Mouse (Mus musculus) kidney, adult 11 months (tissue): ENCODE results near the gene Prok2.

Source experiments
- DNase-seq: peaks from one replicate; pipeline ENCODE4 v3.0.0; 2022

The Prok2 gene

DNA sequence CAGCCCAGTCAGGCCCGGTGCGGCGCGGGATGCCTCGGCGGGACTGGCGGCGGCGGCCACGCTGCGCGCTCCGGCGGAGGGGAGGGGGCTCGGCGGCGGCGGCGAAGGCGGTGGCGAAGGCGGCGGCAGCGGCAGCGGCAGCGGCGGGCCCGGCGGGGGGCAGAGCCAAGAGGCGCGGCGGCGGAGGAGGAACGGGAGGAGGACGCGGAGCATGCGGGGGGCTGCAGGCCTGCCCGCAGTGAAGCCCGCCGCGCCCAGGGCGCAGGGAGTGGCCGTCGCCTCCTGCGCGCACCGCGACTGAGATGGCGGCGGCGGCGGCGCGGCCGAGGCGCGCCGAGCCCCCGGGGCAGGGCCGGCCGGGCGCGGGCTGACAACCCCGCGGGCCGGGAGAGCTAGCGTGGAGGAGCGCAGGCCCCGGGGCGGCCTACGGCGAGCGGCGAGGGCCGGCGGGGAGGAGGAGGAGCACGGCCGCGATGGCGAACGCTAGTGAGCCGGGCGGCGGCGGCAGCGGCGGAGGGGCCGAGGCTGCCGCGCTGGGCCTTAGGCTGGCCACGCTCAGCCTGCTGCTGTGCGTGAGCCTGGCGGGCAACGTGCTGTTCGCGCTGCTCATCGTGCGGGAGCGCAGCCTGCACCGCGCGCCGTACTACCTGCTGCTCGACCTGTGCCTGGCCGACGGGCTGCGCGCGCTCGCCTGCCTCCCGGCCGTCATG, 33.8 kb downstream of the Prok2 start, which contains the start of gene Gpr27:
TSS of gene Gpr27 (plus strand) at position 474 of the 710 bp plus-strand sequence.
- DNase-seq, result no peak

DNA sequence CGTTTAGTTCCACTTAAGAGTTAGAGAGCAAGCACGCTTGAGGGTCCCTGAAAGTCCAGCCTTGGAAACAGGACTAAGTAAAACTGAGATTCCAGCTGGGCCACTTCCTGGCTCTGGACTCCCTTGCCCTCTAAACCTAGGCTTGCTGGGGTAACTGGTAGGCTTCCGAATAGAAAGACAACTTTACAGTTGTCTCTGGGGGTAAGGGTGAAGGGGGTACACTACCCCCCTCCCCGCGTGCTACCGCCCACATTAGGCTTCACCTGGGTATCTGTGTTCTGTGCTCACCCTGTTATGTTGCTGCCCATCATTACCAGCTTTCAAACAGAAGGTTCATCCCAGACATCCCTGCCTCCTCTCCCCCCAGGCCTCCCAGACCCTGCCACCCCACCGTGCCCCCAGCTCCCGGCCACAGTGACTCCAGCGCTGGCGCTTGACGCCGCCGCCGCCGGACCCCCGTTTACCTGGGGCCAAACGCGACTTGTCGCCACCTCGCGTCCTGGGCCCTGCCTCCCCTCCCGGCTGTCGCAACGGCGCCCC, 34.5 kb downstream of the Prok2 start:
- DNase-seq, result no peak

DNA sequence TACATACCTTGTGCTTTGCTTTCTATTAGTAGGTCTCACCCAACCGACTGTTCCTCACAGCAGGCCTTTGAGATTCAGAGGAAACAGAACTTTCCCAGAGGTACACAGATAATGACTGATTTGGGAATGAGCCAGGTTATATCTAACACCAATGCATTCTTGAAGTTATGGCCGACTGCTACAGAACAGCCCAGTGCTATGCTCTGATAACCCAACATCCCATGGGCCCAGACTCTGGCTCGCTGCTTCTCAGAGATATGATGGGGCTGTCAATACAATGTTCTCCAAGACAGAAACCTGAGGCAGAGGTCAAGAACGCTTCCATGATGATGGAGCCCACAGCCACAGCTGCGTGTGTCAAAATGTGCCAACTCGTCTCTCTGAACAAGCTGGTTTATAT, 37.7 kb downstream of the Prok2 start:
- no peak for DNase-seq

DNA sequence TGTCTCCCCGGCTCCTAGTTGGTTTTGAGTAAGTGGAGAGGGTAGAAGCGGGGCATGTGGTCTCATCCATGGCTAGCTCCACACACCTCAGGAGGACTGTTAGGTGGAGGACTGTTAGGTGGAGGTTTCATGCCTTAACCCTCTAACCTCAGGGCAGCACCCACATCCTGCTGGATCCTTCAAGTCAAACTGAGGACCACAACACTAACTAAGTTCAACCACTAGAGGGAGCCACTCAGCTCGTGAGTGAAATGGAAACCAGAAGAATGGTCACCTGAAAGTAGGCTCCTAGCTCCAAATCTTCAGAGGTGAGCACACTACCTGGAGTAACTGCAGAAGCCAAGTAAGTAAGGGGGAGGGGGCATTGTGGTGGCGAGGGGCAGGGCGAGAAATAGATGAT, 41.3 kb downstream of the Prok2 start:
- DNase-seq, result no peak

DNA sequence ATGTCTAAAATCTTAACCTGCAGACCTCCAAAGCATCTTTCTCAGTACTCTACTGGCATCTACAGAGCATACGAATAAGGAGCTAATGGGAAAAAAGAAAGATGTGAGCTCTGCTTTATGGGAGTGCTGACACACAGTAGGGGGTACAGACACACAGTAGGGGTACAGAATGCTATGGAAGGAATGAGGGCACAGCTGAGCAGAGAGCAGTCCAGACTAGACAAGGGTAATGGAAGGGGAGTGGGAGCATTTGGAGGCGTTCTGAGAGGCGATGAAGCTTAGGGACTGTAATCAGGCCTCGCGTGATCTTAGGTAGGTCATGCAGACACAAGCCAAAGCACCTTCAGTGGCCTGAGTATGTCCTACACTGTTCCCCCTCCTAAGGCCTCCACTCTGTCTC, 42.2 kb downstream of the Prok2 start:
- DNase-seq, result no peak

DNA sequence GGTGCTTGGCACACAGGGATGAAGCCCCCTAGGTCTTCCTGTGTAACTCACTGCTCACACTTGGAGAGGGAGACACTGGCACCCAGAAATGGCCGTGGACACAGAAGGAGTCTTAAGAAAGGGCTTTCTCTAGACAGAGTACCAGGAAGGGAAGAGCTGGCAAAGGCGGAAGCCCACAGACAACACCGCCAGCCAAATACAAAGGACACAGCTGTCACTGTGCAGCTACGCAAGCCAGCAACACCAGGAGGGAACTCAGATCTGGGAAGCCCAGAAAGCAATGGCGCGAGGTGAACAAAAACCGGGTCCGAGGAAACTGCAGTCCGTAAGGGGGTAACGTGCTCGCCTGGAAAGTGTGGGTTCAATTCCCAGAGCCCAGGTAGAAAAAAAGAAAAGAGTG, 48.1 kb downstream of the Prok2 start:
- DNase-seq, result no peak

DNA sequence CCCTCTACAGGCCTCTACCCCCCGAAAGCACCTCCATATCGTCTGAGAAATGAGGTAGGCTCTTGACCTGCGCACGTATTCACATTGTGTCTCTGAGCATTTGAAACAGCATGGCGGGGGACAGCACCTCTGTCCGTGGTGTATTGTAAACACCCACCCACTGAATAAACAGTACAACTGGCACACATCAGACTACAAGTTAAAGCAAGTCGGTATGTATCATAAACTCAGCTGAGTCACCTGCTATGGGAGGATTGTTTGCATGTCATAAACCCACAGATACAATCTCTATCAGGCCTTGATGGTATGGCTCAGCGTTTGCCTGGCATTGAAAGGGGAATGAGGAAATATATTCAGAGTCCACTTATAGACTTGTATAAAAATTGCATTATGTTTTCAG, 48.9 kb downstream of the Prok2 start:
- no peak for DNase-seq

DNA sequence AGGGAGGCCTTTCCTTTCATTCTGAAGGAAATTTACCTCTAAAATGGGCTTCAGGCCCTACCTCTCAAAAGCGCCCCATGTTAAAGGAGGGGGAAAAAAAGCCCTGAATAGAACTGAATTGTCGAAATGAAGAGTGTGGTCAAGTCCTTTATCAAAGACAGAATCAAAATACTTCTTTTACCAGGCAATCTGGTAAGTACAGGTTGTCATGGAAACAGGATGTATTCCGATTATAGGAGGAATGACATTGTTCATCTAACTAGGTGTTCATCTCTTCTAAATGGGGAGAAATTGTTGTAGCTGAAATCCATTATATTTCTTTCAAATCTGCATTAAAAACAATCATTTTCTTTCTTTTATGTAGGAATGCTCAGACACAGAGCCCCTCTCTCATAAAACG, 51.7 kb downstream of the Prok2 start:
- no peak for DNase-seq

DNA sequence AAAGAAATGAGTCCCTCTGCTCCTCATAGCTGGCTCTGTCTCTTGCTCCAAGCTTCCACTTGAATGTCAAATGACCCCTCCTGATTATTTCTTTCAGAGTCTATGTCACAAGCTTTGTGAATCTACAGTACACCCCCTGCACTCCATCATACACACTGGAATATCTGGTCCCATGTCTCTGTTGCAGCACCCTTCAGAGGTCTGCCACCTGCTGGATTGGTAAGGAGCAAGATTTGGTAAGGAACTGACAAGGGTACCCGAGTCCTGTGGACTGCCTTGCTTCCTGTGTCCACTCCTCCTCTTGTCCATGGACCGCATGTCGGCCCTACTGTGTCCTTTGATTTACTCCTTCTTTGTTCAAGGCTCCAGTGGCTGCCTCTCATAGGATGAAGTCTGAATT, 54.4 kb downstream of the Prok2 start:
- DNase-seq, result no peak

DNA sequence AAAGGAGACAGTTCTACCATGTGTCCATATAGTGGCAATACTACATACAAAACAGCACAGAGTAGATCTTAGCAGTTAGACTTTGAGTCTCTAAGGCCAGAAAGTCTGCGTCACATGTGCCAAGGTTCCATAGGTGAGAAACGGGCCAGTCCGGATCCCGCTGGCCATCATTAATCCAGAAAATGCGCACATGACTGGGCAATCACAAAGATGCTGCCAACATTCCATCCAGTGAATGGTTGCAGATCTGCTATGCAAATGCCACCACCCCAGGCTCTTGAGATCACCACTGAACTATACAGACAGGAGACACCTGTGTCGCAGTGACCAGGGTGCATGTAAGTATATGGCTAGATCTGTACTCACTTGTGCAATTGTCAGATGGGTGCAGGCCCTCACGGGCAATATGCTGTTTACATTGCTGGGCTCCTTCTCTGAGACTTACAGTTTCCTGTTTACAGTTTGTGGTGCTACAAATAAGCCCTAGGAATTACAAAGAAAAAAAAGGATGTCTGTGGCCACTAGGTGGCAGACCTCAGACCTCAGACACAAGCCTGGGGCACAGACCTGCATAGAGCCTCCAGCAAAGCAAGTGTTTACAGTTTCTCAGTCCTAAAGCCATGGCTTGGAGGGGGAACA, 55.6 kb downstream of the Prok2 start:
- DNase-seq, result peak; percentile 42

DNA sequence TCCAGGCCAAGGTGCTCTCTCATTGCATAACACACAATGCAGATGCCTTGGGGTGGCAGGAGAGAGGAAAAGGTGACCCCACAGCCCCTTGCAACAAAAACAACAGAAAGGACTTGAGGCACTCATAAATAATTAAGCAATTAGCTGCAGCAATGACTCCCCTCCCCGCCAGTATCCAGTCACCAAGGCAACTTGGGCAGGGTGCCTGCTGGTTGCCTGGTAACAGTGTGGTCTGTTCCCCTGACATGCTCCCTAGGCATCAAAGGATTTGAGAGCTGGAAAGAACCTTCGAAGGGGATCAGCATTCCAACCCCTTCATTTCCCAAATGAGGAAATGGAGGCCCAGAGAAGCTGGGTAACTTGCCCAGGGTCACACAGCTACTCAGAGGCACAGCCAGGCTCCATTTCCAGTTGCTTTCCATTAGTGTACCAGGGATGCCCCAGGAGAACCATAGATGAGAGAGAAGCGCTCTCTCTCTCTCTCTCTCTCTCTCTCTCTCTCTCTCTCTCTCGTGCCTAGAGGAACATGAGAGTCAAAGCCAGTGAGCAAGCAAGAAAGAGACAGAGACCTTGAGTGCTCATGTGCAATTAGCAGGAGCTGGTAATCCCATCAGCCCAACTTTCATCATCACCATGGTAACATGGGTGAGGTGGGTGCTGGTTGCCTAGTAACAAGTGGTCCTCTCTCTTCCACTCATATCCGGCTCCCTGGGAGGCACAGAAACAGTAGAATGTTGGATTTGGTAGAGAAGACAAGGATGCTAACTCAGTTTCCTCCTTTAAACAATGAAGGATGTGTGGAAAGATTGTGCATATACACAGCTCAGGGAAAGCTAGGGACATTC, 56.5 kb downstream of the Prok2 start:
- peak; percentile 66 for DNase-seq

DNA sequence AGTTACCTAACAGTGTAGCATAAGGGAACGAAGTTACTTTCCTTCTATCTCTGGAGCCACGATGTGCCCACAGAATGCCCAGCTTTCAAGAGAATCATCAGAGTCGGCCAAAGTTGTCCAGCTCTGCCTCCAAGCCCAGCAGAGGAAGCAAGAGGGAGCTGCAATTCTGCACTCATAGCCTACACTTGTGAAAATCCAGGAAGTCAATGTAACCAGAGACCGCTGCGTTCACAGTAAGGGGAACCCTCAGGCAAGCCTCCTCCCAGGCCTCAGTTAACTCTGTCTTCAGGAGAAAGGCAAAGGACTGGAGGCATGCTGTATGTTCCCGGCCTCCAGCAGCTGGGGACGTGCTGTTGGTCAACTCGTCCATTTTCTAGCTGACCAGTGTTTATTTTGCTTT, 58.9 kb downstream of the Prok2 start:
- no peak for DNase-seq

DNA sequence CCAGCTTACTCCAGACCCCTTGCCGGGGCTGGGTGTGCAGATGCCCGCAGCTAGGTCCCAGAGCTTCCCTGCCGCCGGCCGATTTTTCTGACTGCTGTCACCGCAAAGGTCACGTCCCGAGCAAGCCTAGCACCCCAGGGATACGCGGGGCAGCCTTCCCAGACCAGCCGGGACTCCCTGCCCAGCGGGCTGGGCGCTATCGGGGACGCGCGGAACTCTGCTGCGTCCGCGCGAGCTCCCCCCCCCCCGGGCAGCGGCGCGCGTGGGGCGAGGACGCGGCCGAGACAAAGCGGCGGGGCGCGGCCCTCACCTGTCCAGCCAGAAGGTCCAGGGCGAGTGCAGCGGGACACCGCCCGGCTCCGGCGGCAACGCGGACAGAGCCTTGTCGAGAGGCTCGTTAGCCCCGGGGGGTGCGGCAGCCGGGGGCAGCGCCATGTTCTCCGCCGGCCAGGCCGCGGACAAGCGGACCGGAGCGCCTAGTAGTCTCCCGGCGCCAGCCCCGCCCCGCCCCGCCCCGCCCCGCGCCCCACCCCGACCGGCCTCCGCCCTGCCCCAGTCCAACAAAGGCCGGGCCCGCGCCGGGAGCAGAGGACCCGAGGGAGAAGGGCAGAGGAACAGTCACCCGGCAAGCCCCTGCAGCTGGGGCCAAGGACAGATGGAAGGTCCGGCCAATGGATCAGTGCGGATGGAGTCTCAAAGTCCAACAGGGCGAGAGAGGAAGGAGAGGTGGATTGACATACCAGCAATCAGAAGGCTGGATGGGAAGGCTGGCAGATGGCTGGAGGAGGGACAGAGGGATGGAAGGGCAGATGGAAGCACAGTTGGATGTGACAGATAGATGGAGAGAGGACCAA, 59.6 kb downstream of the Prok2 start, which contains the start of the genes Eif4e3 and Gm20696:
TSS of gene Eif4e3 (minus strand) at position 454 of the 854 bp plus-strand sequence.
TSS of gene Gm20696 (minus strand) at position 480 of the 854 bp plus-strand sequence.
- DNase-seq, result peak; percentile 67

DNA sequence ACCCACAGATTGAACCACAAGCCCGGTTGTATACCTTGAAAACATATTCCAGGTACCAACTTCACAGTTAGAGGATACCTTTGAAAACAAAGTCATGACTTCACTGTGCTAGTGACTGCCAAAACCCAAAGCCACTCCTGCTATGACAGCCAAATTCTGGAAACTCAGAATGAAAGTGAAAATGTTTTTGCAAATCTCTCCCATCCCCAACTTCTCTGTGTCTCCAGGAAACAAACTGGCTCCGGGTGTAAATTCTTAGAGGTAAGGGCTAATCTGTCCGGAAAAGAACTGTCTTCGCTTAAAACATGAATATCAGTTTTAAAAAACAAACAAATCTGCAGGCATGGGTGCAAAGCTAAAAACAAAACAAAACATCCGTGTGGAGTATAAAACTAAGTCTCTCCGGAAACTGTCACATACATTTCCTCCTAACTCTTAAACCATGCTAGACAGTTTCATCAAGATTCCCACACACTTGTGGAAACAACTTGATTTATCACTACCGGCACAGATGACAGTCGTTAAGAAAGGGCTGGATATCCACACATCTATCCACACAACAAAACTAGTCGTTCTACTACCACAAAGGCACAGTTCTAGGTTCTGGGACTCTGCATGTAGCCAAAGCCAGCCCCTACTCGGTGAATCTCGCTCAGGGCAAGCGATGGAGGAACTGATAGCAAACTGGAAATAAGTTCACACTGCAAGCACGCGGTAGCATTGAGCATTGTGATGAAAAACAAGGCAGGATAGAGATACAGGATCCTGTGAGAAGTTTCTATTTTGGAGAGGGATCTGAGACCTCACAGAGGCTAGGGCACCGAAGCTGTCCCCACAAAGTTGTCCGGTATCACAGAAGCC, 60.5 kb downstream of the Prok2 start:
- no peak for DNase-seq

DNA sequence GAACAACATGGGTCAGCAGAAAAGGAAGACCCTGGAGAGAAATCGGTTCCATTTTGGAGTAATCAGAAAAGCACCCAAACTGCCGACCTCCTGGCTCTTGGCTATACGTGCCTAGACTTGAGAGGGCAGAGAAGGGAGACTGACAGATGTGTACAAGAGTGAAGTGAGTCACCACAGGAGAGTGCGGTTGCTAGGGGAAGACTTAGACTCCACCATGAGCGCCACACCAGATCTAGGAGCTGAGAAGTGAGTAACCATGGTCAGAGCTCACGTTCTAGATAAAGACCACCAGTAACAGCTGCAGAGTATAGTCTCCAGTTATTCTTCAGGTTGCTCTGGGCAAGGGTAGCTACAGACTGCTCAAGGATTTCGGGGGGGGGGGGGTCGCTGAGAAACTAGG, 63.0 kb downstream of the Prok2 start:
- DNase-seq, result no peak
